Mouse (Mus musculus) left cerebral cortex, postnatal 14 days (tissue): ENCODE measurements around the gene Rps21. TPM values are rescaled to one million over a fixed set of nuclear protein-coding genes. Genes with fewer than 3 reads are reported as not detected.

Experiments used
- DNase-seq, 2 experiments: peaks; one replicate each; pipeline ENCODE4 v3.0.0; 2021 to 2022; ENCODE audit warnings: low spot score in 2 of 2, mixed read lengths in 1 of 2
- intact Hi-C: fragments of 180-260 bp; cut with DNase I; formaldehyde crosslinking; loops from one replicate; pipeline ENCODE4 v1.15.1; 2025
- long read RNA-seq, 2 experiments: library from polyadenylated mRNA; stranded (forward); transcript quantifications; one replicate each; pipeline ENCODE4 v2.0.0; 2021
- total RNA-seq, 2 experiments: library from RNA; stranded (reverse); gene quantifications; 2 replicates each; pipeline ENCODE4 v1.2.3; 2021

Rps21 gene
- total RNA-seq: 100 to 1,000 TPM; 565 to 568 TPM
- long read RNA-seq, experiment 1, transcript Rps21-201 (6 exons, 394 nt): major isoform, 48 of 81 reads
- long read RNA-seq, experiment 1, partial matches to known transcripts: 31 of 81 reads
- long read RNA-seq, experiment 1, other reads (novel, unspliced or antisense): 2 of 81 reads
- long read RNA-seq, experiment 2, transcript Rps21-201 (6 exons, 394 nt): major isoform, 31 of 55 reads
- long read RNA-seq, experiment 2, partial matches to known transcripts: 24 of 55 reads
- long read RNA-seq, experiment 2, other reads (novel, unspliced or antisense): 0 of 55 reads

GRCm38 (mm10) chr2:180257001-180257521 lies at the start of gene Rps21:
Rps21 (plus strand) TSS chr2:180257377.
- peak; percentile 96 to 99 for DNase-seq
- intact Hi-C loops: loop anchor here (10.0 kb wide), 1 partner anchor 182 kb away; the partner anchor contains the start of gene Mtg2

- intact Hi-C loops: loop anchor here (5.0 kb wide), 1 partner anchor 44 kb away; no protein-coding TSS in a partner anchor
- DNase-seq: no peak
These were observed 49.3 kb upstream of the Rps21 start for GRCm38 (mm10) chr2:180207840-180208239.

- intact Hi-C loops: loop anchor here (5.0 kb wide), 1 partner anchor 43 kb away; no protein-coding TSS in a partner anchor
- DNase-seq: no peak
These were observed 48.2 kb upstream of the Rps21 start for GRCm38 (mm10) chr2:180208976-180209375.

- intact Hi-C loops: no loop called here
- no peak for DNase-seq
These were observed 44.9 kb upstream of the Rps21 start for GRCm38 (mm10) chr2:180212255-180212654.

- DNase-seq: no peak
- intact Hi-C loops: no loop called here
These were observed 42.7 kb upstream of the Rps21 start for GRCm38 (mm10) chr2:180214352-180214978.

GRCm38 (mm10) chr2:180215011-180215461 lies 42.1 kb upstream of the Rps21 start:
- intact Hi-C loops: no loop called here
- DNase-seq: no peak

- DNase-seq: no peak
- intact Hi-C loops: no loop called here
These were observed 41.2 kb upstream of the Rps21 start for GRCm38 (mm10) chr2:180215951-180216350.

- DNase-seq: no peak
- intact Hi-C loops: no loop called here
These were observed 40.3 kb upstream of the Rps21 start for GRCm38 (mm10) chr2:180216921-180217320.

- intact Hi-C loops: no loop called here
- DNase-seq: peak in 1 of 2 experiments; percentile 43
These were observed 39.6 kb upstream of the Rps21 start for GRCm38 (mm10) chr2:180217587-180217986.

- intact Hi-C loops: no loop called here
- DNase-seq: no peak
These were observed 38.9 kb upstream of the Rps21 start for GRCm38 (mm10) chr2:180218241-180218640.

GRCm38 (mm10) chr2:180218677-180219076 lies 38.5 kb upstream of the Rps21 start:
- DNase-seq: no peak
- intact Hi-C loops: no loop called here

- intact Hi-C loops: no loop called here
These were observed 37.8 kb upstream of the Rps21 start for GRCm38 (mm10) chr2:180219145-180219943.

GRCm38 (mm10) chr2:180220165-180220564 lies 37.0 kb upstream of the Rps21 start:
- intact Hi-C loops: no loop called here
- DNase-seq: no peak

More at GRCm38 (mm10) chr2:180219145-180219943, 37.8 kb upstream of the Rps21 start:
- no peak for DNase-seq

GRCm38 (mm10) chr2:180221051-180221450 lies 36.1 kb upstream of the Rps21 start:
- intact Hi-C loops: no loop called here
- DNase-seq: no peak

- DNase-seq: no peak
- intact Hi-C loops: no loop called here
These were observed 34.9 kb upstream of the Rps21 start for GRCm38 (mm10) chr2:180222250-180222649.

GRCm38 (mm10) chr2:180224647-180225043 lies 32.5 kb upstream of the Rps21 start:
- intact Hi-C loops: no loop called here
- DNase-seq: no peak

- intact Hi-C loops: no loop called here
- no peak for DNase-seq
These were observed 32.0 kb upstream of the Rps21 start for GRCm38 (mm10) chr2:180225044-180225761.

GRCm38 (mm10) chr2:180225762-180226378 lies 31.3 kb upstream of the Rps21 start, which contains the start of gene Lama5:
Lama5 (minus strand) TSS chr2:180225859.
- intact Hi-C loops: no loop called here

More at GRCm38 (mm10) chr2:180225762-180226378, 31.3 kb upstream of the Rps21 start, which contains the start of gene Lama5:
- DNase-seq: no peak
